Mouse (Mus musculus) kidney, embryonic 16.5 days (tissue): ENCODE data around the gene Faf1. TPM values are rescaled to one million over a fixed set of nuclear protein-coding genes. Genes with fewer than 3 reads are reported as not detected.

Source experiments
- ATAC-seq: fragments of 200-750 bp; cut with Nextera tagmentation; 2 replicates; pipeline ENCODE4 v1.8.0; 2017; ENCODE audit warnings: moderate TSS enrichment; ENCODE audit not compliant: low FRiP score, low TSS enrichment
- H3K27ac ChIP-seq: fragments of 300-500 bp; sonication (generic); 2 replicates; pipeline ENCODE4 v1.5.1; 2014; ENCODE audit warnings: low read length
- H3K27me3 ChIP-seq: fragments of 300-500 bp; sonication (generic); 2 replicates; pipeline ENCODE4 v1.6.1; 2014; ENCODE audit warnings: low read length, control low read depth, mixed read lengths; ENCODE audit not compliant: insufficient read depth
- H3K36me3 ChIP-seq: fragments of 300-500 bp; sonication (generic); 2 replicates; pipeline ENCODE4 v1.6.1; 2014; ENCODE audit warnings: low read length, control low read depth, mixed read lengths; ENCODE audit not compliant: insufficient read depth
- H3K4me1 ChIP-seq: fragments of 300-500 bp; sonication (generic); 2 replicates; pipeline ENCODE4 v1.6.1; 2014; ENCODE audit warnings: low read length, control low read depth, mixed read lengths; ENCODE audit not compliant: insufficient read depth
- H3K4me2 ChIP-seq: fragments of 300-500 bp; sonication (generic); replicated peaks from 2 replicates; pipeline ENCODE4 v1.6.1; 2014; ENCODE audit warnings: low read depth, low read length
- H3K4me3 ChIP-seq: fragments of 300-500 bp; sonication (generic); 2 replicates; pipeline ENCODE4 v1.5.1; 2014; ENCODE audit warnings: mild to moderate bottlenecking, low read length
- H3K9ac ChIP-seq: fragments of 300-500 bp; sonication (generic); replicated peaks from 2 replicates; pipeline ENCODE4 v1.6.1; 2014; ENCODE audit warnings: low read length
- H3K9me3 ChIP-seq: fragments of 300-500 bp; sonication (generic); 2 replicates; pipeline ENCODE4 v1.6.1; 2016; ENCODE audit warnings: low read length, control low read depth
- WGBS: fragments of 180-500 bp; shearing (Covaris S2); extraction: QIAGEN DNeasy Blood & Tissue Kit; methylation state at CpG from one replicate; pipeline ENCODE4 v1.1.7; 2014; 5-methylcytosine and 5-hydroxymethylcytosine counted together
- polyA plus RNA-seq: library from polyadenylated mRNA; unstranded; fragments of >200 nt; fragmentation: Nextera tagmentation; extraction: Ambion mirVana; gene quantifications from 2 replicates; pipeline ENCODE4 v1.2.1, GENCODE M21; 2015

Faf1 gene
- polyA plus RNA-seq, 1 experiment from 2014 or later = 17.8 TPM

DNA sequence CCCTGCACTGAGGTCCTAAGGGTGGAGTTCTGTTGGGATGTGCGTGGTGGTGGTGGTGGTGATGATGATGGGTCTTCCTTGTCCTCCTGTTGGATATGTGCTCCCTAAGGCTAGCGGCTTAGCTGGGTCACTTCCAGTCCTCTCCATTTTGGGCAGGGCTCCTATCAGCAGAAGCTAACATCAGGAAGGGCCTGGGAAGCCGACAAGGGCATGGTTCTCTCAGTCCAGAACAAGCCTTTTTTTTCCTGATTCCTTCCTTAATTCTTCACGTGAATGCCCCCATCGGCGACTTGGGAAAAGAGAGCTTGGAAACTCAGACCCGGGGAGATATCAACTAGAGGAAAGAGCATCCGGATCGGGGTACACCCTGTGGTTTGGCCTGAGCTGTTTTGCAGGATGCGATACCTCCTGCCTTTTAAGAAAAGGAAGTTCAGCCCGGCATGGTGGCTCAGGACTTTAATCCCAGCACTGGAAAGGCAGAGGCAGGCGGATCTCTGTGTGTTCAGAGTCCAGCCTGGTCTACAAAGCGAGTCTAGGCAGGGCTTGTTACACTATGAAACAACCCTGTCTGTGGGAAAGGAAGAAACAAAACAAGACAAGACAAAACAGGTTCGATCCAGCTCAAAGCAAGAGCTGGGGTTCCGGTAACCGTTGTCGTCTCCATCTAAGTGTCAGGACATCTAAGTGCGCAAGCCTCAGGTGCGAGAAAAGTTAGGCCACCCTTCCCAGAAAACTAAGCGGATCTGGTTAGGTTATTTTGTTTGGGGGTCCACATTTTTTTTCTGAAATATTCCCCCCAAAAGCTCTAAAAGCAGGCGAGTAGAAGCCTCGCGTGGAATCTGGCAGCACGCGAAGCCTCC lies 299.2 kb downstream of the Faf1 start:
- H3K4me1 ChIP-seq = peaks cover 42% of the 10 kb centered on the region

DNA sequence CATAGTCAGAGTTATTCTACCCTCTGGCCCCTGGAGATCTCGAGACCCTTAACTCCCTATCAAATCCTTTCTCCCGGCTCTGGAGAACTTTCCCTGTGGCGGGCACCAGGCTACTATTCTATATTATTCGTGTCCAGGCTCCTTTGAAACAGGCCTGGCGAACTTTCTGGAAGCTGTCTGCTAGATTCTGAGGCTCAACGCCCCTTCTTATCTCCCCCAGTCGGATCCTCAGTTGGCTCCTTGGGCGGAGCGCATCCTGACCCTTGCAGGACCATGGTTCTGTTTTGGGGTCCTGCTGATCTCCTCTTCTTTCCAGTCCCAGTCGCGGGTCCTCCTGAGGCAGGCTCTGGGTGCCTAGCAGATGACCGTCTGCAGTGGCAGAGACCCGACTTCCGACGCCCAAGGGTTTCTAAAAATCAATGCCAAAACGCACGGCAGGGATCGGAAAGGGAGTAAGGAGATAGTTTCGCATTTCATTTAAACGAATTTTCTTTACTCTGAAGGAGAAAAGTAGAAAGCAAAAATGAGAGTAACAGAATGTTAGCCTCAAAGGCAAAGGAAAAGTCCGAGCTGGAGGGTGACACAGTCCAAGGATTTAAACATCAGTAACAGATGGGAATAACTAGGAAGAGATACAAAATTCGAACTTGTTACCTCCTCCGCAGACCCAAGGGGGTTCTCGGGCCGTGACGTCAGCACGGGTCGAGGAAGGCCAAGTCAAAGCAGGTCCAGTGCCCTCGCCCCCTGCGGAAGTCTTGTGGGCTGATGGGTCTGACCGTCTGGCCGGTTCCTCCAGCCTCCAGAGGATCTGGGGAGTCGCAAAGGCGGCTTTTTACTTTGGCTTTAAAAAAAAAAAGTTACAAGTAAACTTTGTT lies 300.1 kb downstream of the Faf1 start:
- Histone ChIP-seq H3K9ac (no peak overlapping the region), H3K4me3 (no peak overlapping the region), H3K4me1 (peaks cover 42% of the 10 kb centered on the region), H3K9me3 (peaks cover 3% of the 10 kb centered on the region; the same call in 1 of the 2 replicates), H3K4me2 (no peak overlapping the region), H3K36me3 (no peaks in the 10 kb centered on the region), H3K27ac (no peak overlapping the region), H3K27me3 (peaks cover 96% of the 10 kb centered on the region)
- no peak for ATAC-seq
- 1% methylated on average over 34 of the region's 34 CpGs for WGBS

More for the DNA sequence above, 299.2 kb downstream of the Faf1 start:
- no peak overlapping the region for H3K4me2 ChIP-seq
- peaks cover 3% of the 10 kb centered on the region; the same call in 1 of the 2 replicates for H3K9me3 ChIP-seq
- peaks cover 96% of the 10 kb centered on the region for H3K27me3 ChIP-seq
- H3K9ac ChIP-seq = no peak overlapping the region
- H3K36me3 ChIP-seq = no peaks in the 10 kb centered on the region
- ATAC-seq = no peak
- no peak overlapping the region for H3K4me3 ChIP-seq
- WGBS = 5% methylated on average over 25 of the region's 25 CpGs
- H3K27ac ChIP-seq = no peak overlapping the region

GRCm38 (mm10) chr4:109977148-109978067 lies 301.0 kb downstream of the Faf1 start, which contains the start of gene Dmrta2:
Gene Dmrta2 (plus strand): TSS chr4:109978053.
- Histone ChIP-seq H3K36me3 (no peaks in the 10 kb centered on the region), H3K9ac (peak within 1 kb of the TSS; percentile 59), H3K4me1 (peaks cover 50% of the 10 kb centered on the region), H3K27me3 (peaks cover 97% of the 10 kb centered on the region), H3K4me3 (peak within 1 kb of the TSS; percentile 49), H3K27ac (no peak within 1 kb of the TSS), H3K9me3 (peaks cover 3% of the 10 kb centered on the region; the same call in 1 of the 2 replicates), H3K4me2 (peak within 1 kb of the TSS; percentile 71)
- under 1% methylated on average over 64 of the region's 64 CpGs for WGBS
- ATAC-seq = peak; percentile 76

- peak overlapping the region; percentile 59 for H3K9ac ChIP-seq
- H3K4me2 ChIP-seq = peak overlapping the region; percentile 71
- WGBS = under 1% methylated on average over 43 of the region's 56 CpGs
- ATAC-seq = peak; percentile 17
- H3K36me3 ChIP-seq = no peaks in the 10 kb centered on the region
- peaks cover 3% of the 10 kb centered on the region; the same call in 1 of the 2 replicates for H3K9me3 ChIP-seq
- peaks cover 97% of the 10 kb centered on the region for H3K27me3 ChIP-seq
- peak overlapping the region; percentile 49 for H3K4me3 ChIP-seq
- H3K4me1 ChIP-seq = peaks cover 52% of the 10 kb centered on the region
- no peak overlapping the region for H3K27ac ChIP-seq
Observed at GRCm38 (mm10) chr4:109978068-109978857, 301.9 kb downstream of the Faf1 start.

DNA sequence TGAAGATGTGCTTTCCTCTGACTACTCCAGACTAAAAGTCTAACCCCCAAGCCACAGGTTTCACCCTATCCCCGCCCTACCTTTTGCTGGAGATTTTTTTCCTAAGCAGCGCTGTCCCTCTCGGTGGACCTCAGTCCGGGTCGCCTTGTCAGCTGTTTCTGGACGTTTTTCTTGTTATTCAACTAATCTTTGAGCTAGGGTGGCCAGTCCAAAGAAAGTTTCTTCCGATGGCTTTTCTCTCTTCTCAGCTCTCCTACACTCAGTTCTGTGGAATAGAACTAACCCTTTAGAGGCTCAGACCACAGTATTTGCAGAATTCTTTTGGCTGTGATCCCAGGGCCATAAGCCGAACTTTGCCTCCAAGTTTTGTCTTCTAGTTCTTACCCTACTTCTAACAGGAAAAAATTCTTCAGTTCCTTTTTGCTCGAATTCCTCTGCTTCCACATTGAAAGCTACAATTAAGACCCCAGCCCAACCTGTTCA lies 302.5 kb downstream of the Faf1 start:
- H3K4me1 ChIP-seq = peaks cover 54% of the 10 kb centered on the region
- 5% methylated on average over 9 of the region's 9 CpGs for WGBS
- H3K27ac ChIP-seq = no peak overlapping the region
- no peak overlapping the region for H3K9ac ChIP-seq
- peaks cover 97% of the 10 kb centered on the region for H3K27me3 ChIP-seq
- ATAC-seq = no peak
- H3K4me3 ChIP-seq = peak overlapping the region; percentile 49
- H3K4me2 ChIP-seq = peak overlapping the region; percentile 71; the same call in 1 of the 2 replicates
- no peaks in the 10 kb centered on the region for H3K36me3 ChIP-seq
- H3K9me3 ChIP-seq = peaks cover 3% of the 10 kb centered on the region; the same call in 1 of the 2 replicates

- H3K4me1 ChIP-seq = peaks cover 47% of the 10 kb centered on the region
- H3K4me2 ChIP-seq = peak overlapping the region; percentile 40
- WGBS = under 1% methylated on average over 65 of the region's 66 CpGs
Observed at GRCm38 (mm10) chr4:109979461-109980320, 303.3 kb downstream of the Faf1 start.

DNA sequence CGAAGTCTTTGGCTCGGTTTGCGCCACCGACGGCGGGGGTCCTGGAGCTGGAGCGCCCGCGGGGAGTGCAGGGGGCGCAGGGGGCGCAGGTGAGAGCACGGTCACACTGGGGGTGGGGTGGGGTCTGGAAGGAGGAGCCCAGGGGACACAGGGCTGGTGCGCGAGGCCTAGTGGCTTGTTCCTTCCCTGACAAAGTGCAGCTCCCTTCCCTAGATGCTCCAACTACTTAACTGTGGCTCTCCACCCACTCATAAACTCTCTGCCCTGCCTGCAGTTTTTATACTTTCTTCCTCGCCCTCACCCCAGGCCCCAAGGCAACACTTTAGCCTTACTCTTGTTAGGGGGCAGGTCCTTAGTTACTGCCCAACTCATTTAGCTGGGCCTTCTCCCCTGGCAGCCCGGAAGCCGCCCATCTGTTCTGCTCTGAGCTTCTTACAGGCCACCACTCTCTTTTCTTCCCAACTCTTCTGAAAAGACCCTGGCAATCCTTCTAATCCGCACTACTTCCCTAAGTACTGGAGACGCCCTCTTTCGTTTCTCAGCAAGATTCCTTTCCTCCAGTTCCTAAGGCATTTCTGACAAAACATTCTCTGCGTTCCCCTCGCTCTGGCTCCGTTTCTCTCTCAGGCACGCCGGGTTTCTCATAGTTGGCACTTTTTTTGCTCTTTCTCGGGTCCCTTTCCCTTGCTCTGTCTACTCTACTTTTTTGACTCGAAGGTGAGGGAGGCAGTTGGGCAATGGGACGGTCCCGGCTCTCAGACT lies 304.1 kb downstream of the Faf1 start:
- Histone ChIP-seq H3K36me3 (no peaks in the 10 kb centered on the region), H3K9me3 (peaks cover 3% of the 10 kb centered on the region; the same call in 1 of the 2 replicates), H3K4me1 (peaks cover 41% of the 10 kb centered on the region), H3K4me2 (peak overlapping the region; percentile 40; the same call in 1 of the 2 replicates), H3K27me3 (peaks cover 97% of the 10 kb centered on the region), H3K9ac (no peak overlapping the region), H3K27ac (no peak overlapping the region), H3K4me3 (peak overlapping the region; percentile 32)
- ATAC-seq = no peak
- 6% methylated on average over 27 of the region's 29 CpGs for WGBS

More at GRCm38 (mm10) chr4:109979461-109980320, 303.3 kb downstream of the Faf1 start:
- Histone ChIP-seq H3K27ac (no peak overlapping the region), H3K4me3 (peak overlapping the region; percentile 32), H3K27me3 (peaks cover 97% of the 10 kb centered on the region), H3K9me3 (peaks cover 3% of the 10 kb centered on the region; the same call in 1 of the 2 replicates), H3K9ac (no peak overlapping the region), H3K36me3 (no peaks in the 10 kb centered on the region)
- ATAC-seq = no peak
